Mouse (Mus musculus): ENCODE data around the gene BC147527.
"Not testable (repeated sequence)": the region's sequence is repeated elsewhere in the genome, so short reads cannot be mapped to it uniquely, and the experiment has no call there.

GRCm38 (mm10) chr13:120262870-120263269 lies 37.3 kb upstream of the BC147527 start, which contains the start of gene AF067061:
- not testable (repeated sequence) for TF ChIP-seq CTCF (conservative IDR thresholded peaks at IDR 0.05; ENCODE audit: low read length); POU5F1 (IDR thresholded peaks at IDR 0.05; ENCODE audit: borderline replicate concordance, low read length); NANOG (IDR thresholded peaks at IDR 0.05; ENCODE audit: borderline replicate concordance, low read length)

Data from E14TG2a.4 (cell line).